Mouse (Mus musculus) megakaryocyte, adult 5-6 weeks (primary cell): ENCODE data around the gene Scarf1. TPM values are rescaled to one million over a fixed set of nuclear protein-coding genes. Genes with fewer than 3 reads are reported as not detected.

ENCODE experiments used
- total RNA-seq, 2 experiments: library from RNA; stranded (forward) in 1 of 2; stranded (reverse) in 1 of 2; fragments of 153-499, 151-499 nt in 1 of 2; fragments of 221-1000, 200-1000 nt in 1 of 2; gene quantifications; 2 replicates each; pipeline versions ENCODE4 v1.2.3 to v1.2.4; 2015 to 2017

Gene Scarf1
- total RNA-seq, 2 experiments from 2014 or later = 0.66 to 1.1 TPM

Other genes starting within 250 kb of the Scarf1 start
- 37.2 and 37.6 TPM in 2 replicates for gene Rpa1, start 165.2 kb upstream of the Scarf1 start, total RNA-seq (2015)
- gene Rpa1, start 165.2 kb upstream of the Scarf1 start, total RNA-seq (2017) = 126 and 129 TPM in 2 replicates
- 1.9 and 4.9 TPM in 2 replicates for gene Smyd4, start 165.1 kb upstream of the Scarf1 start, total RNA-seq (2015)
- 6.5 and 12.7 TPM in 2 replicates for gene Smyd4, start 165.1 kb upstream of the Scarf1 start, total RNA-seq (2017)
- 26.5 and 30.8 TPM in 2 replicates for gene Serpinf1, start 90.8 kb upstream of the Scarf1 start, total RNA-seq (2015)
- gene Serpinf1, start 90.8 kb upstream of the Scarf1 start, total RNA-seq (2017) = 36.2 and 39.2 TPM in 2 replicates
- gene Serpinf2, start 73.9 kb upstream of the Scarf1 start, total RNA-seq (2015) = 0.71 TPM in 1 of 2 replicates, not detected in the other
- not detected in 2 replicates for gene Serpinf2, start 73.9 kb upstream of the Scarf1 start, total RNA-seq (2017)
- gene Wdr81, start 58.8 kb upstream of the Scarf1 start, total RNA-seq (2015) = 11.1 and 11.9 TPM in 2 replicates
- 9.3 and 11.8 TPM in 2 replicates for gene Wdr81, start 58.8 kb upstream of the Scarf1 start, total RNA-seq (2017)
- gene Tlcd2, start 51.8 kb upstream of the Scarf1 start, total RNA-seq (2015) = 3.1 and 7.8 TPM in 2 replicates
- gene Tlcd2, start 51.8 kb upstream of the Scarf1 start, total RNA-seq (2017) = 4.6 and 5.4 TPM in 2 replicates
- gene Prpf8, start 26.7 kb upstream of the Scarf1 start, total RNA-seq (2015) = 91.3 and 102 TPM in 2 replicates
- 69.3 and 90.7 TPM in 2 replicates for gene Prpf8, start 26.7 kb upstream of the Scarf1 start, total RNA-seq (2017)
- 0.98 and 1.2 TPM in 2 replicates for gene Rilp, start 3.4 kb upstream of the Scarf1 start, total RNA-seq (2015)
- gene Rilp, start 3.4 kb upstream of the Scarf1 start, total RNA-seq (2017) = 0.55 and 1.8 TPM in 2 replicates
- gene Slc43a2, start 18.2 kb downstream of the Scarf1 start, total RNA-seq (2015) = 30.6 and 32.3 TPM in 2 replicates
- 32.2 and 33.5 TPM in 2 replicates for gene Slc43a2, start 18.2 kb downstream of the Scarf1 start, total RNA-seq (2017)
- 387 and 430 TPM in 2 replicates for gene Pitpna, start 74.6 kb downstream of the Scarf1 start, total RNA-seq (2015)
- 178 and 226 TPM in 2 replicates for gene Pitpna, start 74.6 kb downstream of the Scarf1 start, total RNA-seq (2017)
- 76.2 and 79.9 TPM in 2 replicates for gene Inpp5k, start 117.4 kb downstream of the Scarf1 start, total RNA-seq (2015)
- gene Inpp5k, start 117.4 kb downstream of the Scarf1 start, total RNA-seq (2017) = 44.5 and 46.5 TPM in 2 replicates
- 21.2 and 28.4 TPM in 2 replicates for gene Myo1c, start 137.0 kb downstream of the Scarf1 start, total RNA-seq (2015)
- gene Myo1c, start 137.0 kb downstream of the Scarf1 start, total RNA-seq (2017) = 25.3 and 29.2 TPM in 2 replicates
- gene Crk, start 165.7 kb downstream of the Scarf1 start, total RNA-seq (2015) = 52.1 and 54.9 TPM in 2 replicates
- 50.7 and 56.2 TPM in 2 replicates for gene Crk, start 165.7 kb downstream of the Scarf1 start, total RNA-seq (2017)
- 494 and 497 TPM in 2 replicates for gene Ywhae, start 219.3 kb downstream of the Scarf1 start, total RNA-seq (2015)
- 231 and 282 TPM in 2 replicates for gene Ywhae, start 219.3 kb downstream of the Scarf1 start, total RNA-seq (2017)